Mouse (Mus musculus): ENCODE measurements around the gene Vwa2. TPM values are rescaled to one million over a fixed set of nuclear protein-coding genes. Genes with fewer than 3 reads are reported as not detected.

The Vwa2 gene
- polyA plus RNA-seq, 1 experiment from 2014 or later: 4.1 TPM

GRCm38 (mm10) chr19:56935777-56936176 is 61.7 kb downstream of the Vwa2 start:
- H3K4me3 ChIP-seq (ENCODE audit: low read depth, low read length): no peak overlapping the region
- ATAC-seq (ENCODE audit: insufficient number of reproducible peaks, low FRiP score, low TSS enrichment, low read depth) (no peak), DNase-seq (ENCODE audit: low spot score) (peak; percentile 40)
- no peak overlapping the region for H3K9ac ChIP-seq (ENCODE audit: low read length)
- H3K27ac ChIP-seq (replicated peaks; ENCODE audit: low read depth, low read length): no peak overlapping the region
- no peaks in the 10 kb centered on the region for H3K9me3 ChIP-seq (ENCODE audit: control insufficient read depth, low read length)
- no peak overlapping the region for H3K4me2 ChIP-seq (ENCODE audit: low read depth, severe bottlenecking)
- no peaks in the 10 kb centered on the region for H3K27me3 ChIP-seq (ENCODE audit: control insufficient read depth, insufficient read depth, low read length)
- WGBS: 84% methylated on average over 7 of the region's 7 CpGs
- H3K4me1 ChIP-seq (ENCODE audit: control insufficient read depth, insufficient read depth, low read length): no peaks in the 10 kb centered on the region
- no peaks in the 10 kb centered on the region for H3K36me3 ChIP-seq (ENCODE audit: control insufficient read depth, insufficient read depth, low read length)

GRCm38 (mm10) chr19:56936253-56936652 is 62.2 kb downstream of the Vwa2 start:
- Histone ChIP-seq H3K9ac (ENCODE audit: low read length) (no peak overlapping the region), H3K4me1 (ENCODE audit: control insufficient read depth, insufficient read depth, low read length) (no peaks in the 10 kb centered on the region), H3K27me3 (ENCODE audit: control insufficient read depth, insufficient read depth, low read length) (no peaks in the 10 kb centered on the region), H3K36me3 (ENCODE audit: control insufficient read depth, insufficient read depth, low read length) (no peaks in the 10 kb centered on the region), H3K9me3 (ENCODE audit: control insufficient read depth, low read length) (no peaks in the 10 kb centered on the region), H3K4me2 (ENCODE audit: low read depth, severe bottlenecking) (no peak overlapping the region), H3K4me3 (ENCODE audit: low read depth, low read length) (no peak overlapping the region), H3K27ac (replicated peaks; ENCODE audit: low read depth, low read length) (no peak overlapping the region)
- no peak for DNase-seq (ENCODE audit: low spot score)
- ATAC-seq (ENCODE audit: insufficient number of reproducible peaks, low FRiP score, low TSS enrichment, low read depth): no peak
- WGBS: 90% methylated on average over 8 of the region's 8 CpGs

- 84% methylated on average over 5 of the region's 5 CpGs for WGBS
Measured at GRCm38 (mm10) chr19:56937911-56938310, 63.9 kb downstream of the Vwa2 start.

GRCm38 (mm10) chr19:56939826-56940225 is 65.8 kb downstream of the Vwa2 start:
- no peak for DNase-seq (ENCODE audit: low spot score)
- 85% methylated on average over 9 of the region's 9 CpGs for WGBS

More at GRCm38 (mm10) chr19:56937911-56938310, 63.9 kb downstream of the Vwa2 start:
- Histone ChIP-seq H3K9me3 (ENCODE audit: control insufficient read depth, low read length) (no peaks in the 10 kb centered on the region), H3K4me3 (ENCODE audit: low read depth, low read length) (no peak overlapping the region), H3K27ac (replicated peaks; ENCODE audit: low read depth, low read length) (no peak overlapping the region), H3K36me3 (ENCODE audit: control insufficient read depth, insufficient read depth, low read length) (no peaks in the 10 kb centered on the region), H3K4me2 (ENCODE audit: low read depth, severe bottlenecking) (no peak overlapping the region), H3K4me1 (ENCODE audit: control insufficient read depth, insufficient read depth, low read length) (no peaks in the 10 kb centered on the region), H3K27me3 (ENCODE audit: control insufficient read depth, insufficient read depth, low read length) (no peaks in the 10 kb centered on the region), H3K9ac (ENCODE audit: low read length) (no peak overlapping the region)
- ATAC-seq (ENCODE audit: insufficient number of reproducible peaks, low FRiP score, low TSS enrichment, low read depth) (no peak), DNase-seq (ENCODE audit: low spot score) (no peak)

GRCm38 (mm10) chr19:56940507-56940906 is 66.5 kb downstream of the Vwa2 start:
- 80% methylated on average over 11 of the region's 11 CpGs for WGBS
- H3K4me2 ChIP-seq (ENCODE audit: low read depth, severe bottlenecking): no peak overlapping the region
- H3K36me3 ChIP-seq (ENCODE audit: control insufficient read depth, insufficient read depth, low read length): no peaks in the 10 kb centered on the region
- H3K4me1 ChIP-seq (ENCODE audit: control insufficient read depth, insufficient read depth, low read length): no peaks in the 10 kb centered on the region
- ATAC-seq (ENCODE audit: insufficient number of reproducible peaks, low FRiP score, low TSS enrichment, low read depth): no peak
- DNase-seq (ENCODE audit: low spot score): no peak
- H3K9ac ChIP-seq (ENCODE audit: low read length): no peak overlapping the region
- H3K27ac ChIP-seq (replicated peaks; ENCODE audit: low read depth, low read length): no peak overlapping the region
- H3K9me3 ChIP-seq (ENCODE audit: control insufficient read depth, low read length): no peaks in the 10 kb centered on the region
- no peak overlapping the region for H3K4me3 ChIP-seq (ENCODE audit: low read depth, low read length)
- no peaks in the 10 kb centered on the region for H3K27me3 ChIP-seq (ENCODE audit: control insufficient read depth, insufficient read depth, low read length)

More at GRCm38 (mm10) chr19:56939826-56940225, 65.8 kb downstream of the Vwa2 start:
- Histone ChIP-seq H3K9me3 (ENCODE audit: control insufficient read depth, low read length) (no peaks in the 10 kb centered on the region), H3K4me3 (ENCODE audit: low read depth, low read length) (no peak overlapping the region), H3K4me1 (ENCODE audit: control insufficient read depth, insufficient read depth, low read length) (no peaks in the 10 kb centered on the region), H3K36me3 (ENCODE audit: control insufficient read depth, insufficient read depth, low read length) (no peaks in the 10 kb centered on the region), H3K27me3 (ENCODE audit: control insufficient read depth, insufficient read depth, low read length) (no peaks in the 10 kb centered on the region), H3K4me2 (ENCODE audit: low read depth, severe bottlenecking) (no peak overlapping the region), H3K9ac (ENCODE audit: low read length) (no peak overlapping the region), H3K27ac (replicated peaks; ENCODE audit: low read depth, low read length) (no peak overlapping the region)
- no peak for ATAC-seq (ENCODE audit: insufficient number of reproducible peaks, low FRiP score, low TSS enrichment, low read depth)

- DNase-seq (ENCODE audit: low spot score) (no peak), ATAC-seq (ENCODE audit: insufficient number of reproducible peaks, low FRiP score, low TSS enrichment, low read depth) (no peak)
- WGBS: 90% methylated on average over 7 of the region's 7 CpGs
- Histone ChIP-seq H3K36me3 (ENCODE audit: control insufficient read depth, insufficient read depth, low read length) (no peaks in the 10 kb centered on the region), H3K4me3 (ENCODE audit: low read depth, low read length) (no peak overlapping the region), H3K27me3 (ENCODE audit: control insufficient read depth, insufficient read depth, low read length) (no peaks in the 10 kb centered on the region), H3K9me3 (ENCODE audit: control insufficient read depth, low read length) (no peaks in the 10 kb centered on the region), H3K4me1 (ENCODE audit: control insufficient read depth, insufficient read depth, low read length) (no peaks in the 10 kb centered on the region), H3K4me2 (ENCODE audit: low read depth, severe bottlenecking) (no peak overlapping the region), H3K27ac (replicated peaks; ENCODE audit: low read depth, low read length) (no peak overlapping the region), H3K9ac (ENCODE audit: low read length) (no peak overlapping the region)
Measured at GRCm38 (mm10) chr19:56942216-56942615, 68.2 kb downstream of the Vwa2 start.

- Histone ChIP-seq H3K9me3 (ENCODE audit: control insufficient read depth, low read length) (no peaks in the 10 kb centered on the region), H3K27me3 (ENCODE audit: control insufficient read depth, insufficient read depth, low read length) (no peaks in the 10 kb centered on the region), H3K27ac (replicated peaks; ENCODE audit: low read depth, low read length) (no peak overlapping the region), H3K4me2 (ENCODE audit: low read depth, severe bottlenecking) (no peak overlapping the region), H3K4me3 (ENCODE audit: low read depth, low read length) (no peak overlapping the region), H3K36me3 (ENCODE audit: control insufficient read depth, insufficient read depth, low read length) (no peaks in the 10 kb centered on the region), H3K9ac (ENCODE audit: low read length) (no peak overlapping the region), H3K4me1 (ENCODE audit: control insufficient read depth, insufficient read depth, low read length) (no peaks in the 10 kb centered on the region)
- WGBS: 47% methylated on average over 9 of the region's 9 CpGs
- DNase-seq (ENCODE audit: low spot score) (no peak), ATAC-seq (ENCODE audit: insufficient number of reproducible peaks, low FRiP score, low TSS enrichment, low read depth) (no peak)
Measured at GRCm38 (mm10) chr19:56944211-56944610, 70.2 kb downstream of the Vwa2 start.

- 99% methylated on average over 3 of the region's 3 CpGs for WGBS
- ATAC-seq (ENCODE audit: insufficient number of reproducible peaks, low FRiP score, low TSS enrichment, low read depth): no peak
Measured at GRCm38 (mm10) chr19:56944826-56945225, 70.8 kb downstream of the Vwa2 start.

GRCm38 (mm10) chr19:56945621-56946020 is 71.6 kb downstream of the Vwa2 start:
- H3K4me3 ChIP-seq (ENCODE audit: low read depth, low read length): no peak overlapping the region
- H3K27me3 ChIP-seq (ENCODE audit: control insufficient read depth, insufficient read depth, low read length): no peaks in the 10 kb centered on the region
- no peak for DNase-seq (ENCODE audit: low spot score)
- H3K4me2 ChIP-seq (ENCODE audit: low read depth, severe bottlenecking): no peak overlapping the region
- no peak for ATAC-seq (ENCODE audit: insufficient number of reproducible peaks, low FRiP score, low TSS enrichment, low read depth)
- H3K27ac ChIP-seq (replicated peaks; ENCODE audit: low read depth, low read length): no peak overlapping the region
- H3K9me3 ChIP-seq (ENCODE audit: control insufficient read depth, low read length): no peaks in the 10 kb centered on the region
- no peak overlapping the region for H3K9ac ChIP-seq (ENCODE audit: low read length)
- no peaks in the 10 kb centered on the region for H3K36me3 ChIP-seq (ENCODE audit: control insufficient read depth, insufficient read depth, low read length)
- no peaks in the 10 kb centered on the region for H3K4me1 ChIP-seq (ENCODE audit: control insufficient read depth, insufficient read depth, low read length)
- 83% methylated on average over 2 of the region's 2 CpGs for WGBS

More at GRCm38 (mm10) chr19:56944826-56945225, 70.8 kb downstream of the Vwa2 start:
- H3K9ac ChIP-seq (ENCODE audit: low read length): no peak overlapping the region
- no peaks in the 10 kb centered on the region for H3K9me3 ChIP-seq (ENCODE audit: control insufficient read depth, low read length)
- H3K4me2 ChIP-seq (ENCODE audit: low read depth, severe bottlenecking): no peak overlapping the region
- no peak for DNase-seq (ENCODE audit: low spot score)
- no peaks in the 10 kb centered on the region for H3K36me3 ChIP-seq (ENCODE audit: control insufficient read depth, insufficient read depth, low read length)
- H3K4me1 ChIP-seq (ENCODE audit: control insufficient read depth, insufficient read depth, low read length): no peaks in the 10 kb centered on the region
- H3K4me3 ChIP-seq (ENCODE audit: low read depth, low read length): no peak overlapping the region
- H3K27me3 ChIP-seq (ENCODE audit: control insufficient read depth, insufficient read depth, low read length): no peaks in the 10 kb centered on the region
- H3K27ac ChIP-seq (replicated peaks; ENCODE audit: low read depth, low read length): no peak overlapping the region

All from limb, embryonic 11.5 days (tissue).